Mouse (Mus musculus) E14TG2a.4 (cell line): ENCODE measurements around the gene Akap2.
A peak's percentile ranks its signal among the peaks of the same experiment; 100 is the strongest.

ENCODE experiments used
- H3K27me3 ChIP-seq: 2 replicates; pipeline ENCODE4 v1.6.1; 2014; ENCODE audit warnings: low read length, control low read depth; ENCODE audit not compliant: insufficient read depth
- H3K36me3 ChIP-seq: 2 replicates; pipeline ENCODE4 v1.6.1; 2014; ENCODE audit warnings: low read length, control low read depth; ENCODE audit not compliant: insufficient read depth
- H3K4me1 ChIP-seq: replicated peaks from 2 replicates; pipeline ENCODE4 v1.6.1; 2014; ENCODE audit warnings: low read depth, low read length, control low read depth
- H3K4me3 ChIP-seq: replicated peaks from 2 replicates; pipeline ENCODE4 v1.5.1; 2014; ENCODE audit warnings: mild to moderate bottlenecking, low read length
- H3K9me3 ChIP-seq: 2 replicates; pipeline ENCODE4 v1.6.1; 2014; ENCODE audit warnings: low read length, control low read depth
- CTCF ChIP-seq: conservative IDR thresholded peaks from 2 replicates; pipeline ENCODE4 v1.5.1; 2014; ENCODE audit warnings: low read length
- NANOG ChIP-seq: IDR thresholded peaks from 2 replicates; pipeline ENCODE4 v1.6.1; 2014; ENCODE audit warnings: borderline replicate concordance, low read length, mixed read lengths
- POU5F1 ChIP-seq: IDR thresholded peaks from 2 replicates; pipeline ENCODE4 v1.6.1; 2014; ENCODE audit warnings: low read length, borderline replicate concordance

The Akap2 gene

DNA sequence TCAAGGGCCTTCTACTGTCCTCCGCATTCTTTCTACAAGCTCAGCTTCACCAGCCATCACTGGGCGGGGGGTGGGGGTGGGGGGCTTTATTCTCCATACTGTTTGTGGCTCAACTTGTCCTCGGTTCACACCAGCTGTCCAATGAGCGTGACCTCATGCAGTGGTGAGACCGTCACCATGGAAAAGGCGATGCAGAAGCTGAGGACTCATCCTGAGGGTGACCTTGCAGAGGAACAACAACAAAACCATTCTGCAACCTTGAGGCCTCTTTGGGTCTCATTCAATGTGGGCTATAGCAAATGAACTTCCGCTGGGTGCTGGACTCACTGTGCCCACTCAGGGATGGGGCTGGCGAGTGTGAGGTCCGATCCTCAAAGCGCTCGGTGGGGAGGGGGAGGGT, 34.1 kb downstream of the Akap2 start:
- TF ChIP-seq POU5F1 (no peak), NANOG (no peak), CTCF (no peak)
- no peaks in the 10 kb centered on the region for H3K27me3 ChIP-seq

DNA sequence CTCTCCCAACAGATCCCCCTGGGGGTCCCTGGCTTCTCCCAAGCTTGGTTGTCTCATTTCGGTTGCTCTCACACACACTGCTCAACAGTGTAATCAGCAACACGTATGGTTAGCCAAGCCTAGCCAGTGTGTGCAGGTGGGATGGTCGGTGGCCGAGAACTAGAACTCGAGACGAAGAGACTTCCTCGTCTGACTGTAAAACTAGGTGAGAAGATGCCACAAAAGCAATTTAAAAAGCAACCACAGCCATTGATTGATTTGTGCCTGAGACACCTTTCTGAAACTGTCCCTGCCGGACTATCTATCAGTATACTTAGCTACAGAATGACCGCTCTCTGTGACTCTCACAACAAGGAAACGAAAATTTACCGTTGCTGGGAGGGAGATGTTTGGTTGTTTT, 37.6 kb downstream of the Akap2 start:
- H3K27me3 ChIP-seq = no peaks in the 10 kb centered on the region
- H3K4me3 ChIP-seq = no peak overlapping the region
- no peak for TF ChIP-seq NANOG
- no peak for TF ChIP-seq POU5F1
- no peak for TF ChIP-seq CTCF
- H3K9me3 ChIP-seq = no peaks in the 10 kb centered on the region
- H3K36me3 ChIP-seq = no peaks in the 10 kb centered on the region
- H3K4me1 ChIP-seq = peaks cover 34% of the 10 kb centered on the region

More for the DNA sequence above, 34.1 kb downstream of the Akap2 start:
- H3K9me3 ChIP-seq = no peaks in the 10 kb centered on the region
- H3K4me1 ChIP-seq = peaks cover 22% of the 10 kb centered on the region
- H3K4me3 ChIP-seq = no peak overlapping the region
- no peaks in the 10 kb centered on the region for H3K36me3 ChIP-seq

DNA sequence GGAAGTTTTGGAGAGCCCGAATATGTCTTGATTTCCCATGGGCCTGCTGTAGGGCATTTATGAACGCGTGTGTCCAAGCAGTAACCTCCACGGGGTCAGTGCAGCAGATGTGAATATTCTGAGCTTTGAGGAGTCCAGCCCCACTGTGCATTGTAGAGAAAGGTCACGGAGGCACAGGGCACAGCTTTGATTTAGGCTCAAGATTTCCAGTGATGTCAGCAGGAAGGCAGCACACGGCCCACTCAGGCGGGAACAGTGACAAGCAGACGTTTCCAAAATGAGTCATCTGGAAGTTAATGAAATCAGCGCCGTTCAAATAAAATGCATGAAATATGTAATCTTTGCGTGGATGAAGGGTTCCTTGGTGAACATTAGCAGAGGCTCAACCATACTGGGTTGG, 40.5 kb downstream of the Akap2 start:
- TF ChIP-seq NANOG (no peak), CTCF (no peak), POU5F1 (no peak)
- Histone ChIP-seq H3K27me3 (peaks cover 3% of the 10 kb centered on the region; the same call in 1 of the 2 replicates), H3K4me1 (peaks cover 25% of the 10 kb centered on the region), H3K36me3 (no peaks in the 10 kb centered on the region), H3K4me3 (peak overlapping the region; percentile 60), H3K9me3 (no peaks in the 10 kb centered on the region)

DNA sequence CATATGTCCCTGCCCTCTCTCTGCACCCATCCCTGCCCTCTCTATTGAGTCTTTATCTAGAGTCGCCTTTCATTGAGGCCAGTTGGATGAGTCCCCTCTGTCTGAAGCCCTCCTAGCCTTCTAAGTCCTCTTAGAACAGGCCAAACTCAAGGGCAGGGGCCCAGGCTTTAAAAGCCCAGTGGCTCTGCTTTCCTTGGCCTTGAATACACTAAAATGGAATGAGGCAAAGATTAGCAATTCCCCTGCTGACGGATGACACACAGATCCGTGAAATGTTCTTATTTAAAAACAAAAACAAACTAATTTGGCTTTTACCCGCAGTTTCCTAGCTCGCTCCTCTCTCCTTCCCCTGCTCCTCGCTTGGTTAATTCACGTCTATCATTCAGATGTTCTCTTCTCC, 45.0 kb downstream of the Akap2 start:
- no peak overlapping the region for H3K4me3 ChIP-seq
- no peaks in the 10 kb centered on the region for H3K36me3 ChIP-seq
- TF ChIP-seq NANOG = no peak
- TF ChIP-seq POU5F1 = no peak
- TF ChIP-seq CTCF = no peak
- peaks cover 3% of the 10 kb centered on the region; the same call in 1 of the 2 replicates for H3K27me3 ChIP-seq
- peaks cover 5% of the 10 kb centered on the region; the same call in 1 of the 2 replicates for H3K9me3 ChIP-seq
- H3K4me1 ChIP-seq = peaks cover 35% of the 10 kb centered on the region

DNA sequence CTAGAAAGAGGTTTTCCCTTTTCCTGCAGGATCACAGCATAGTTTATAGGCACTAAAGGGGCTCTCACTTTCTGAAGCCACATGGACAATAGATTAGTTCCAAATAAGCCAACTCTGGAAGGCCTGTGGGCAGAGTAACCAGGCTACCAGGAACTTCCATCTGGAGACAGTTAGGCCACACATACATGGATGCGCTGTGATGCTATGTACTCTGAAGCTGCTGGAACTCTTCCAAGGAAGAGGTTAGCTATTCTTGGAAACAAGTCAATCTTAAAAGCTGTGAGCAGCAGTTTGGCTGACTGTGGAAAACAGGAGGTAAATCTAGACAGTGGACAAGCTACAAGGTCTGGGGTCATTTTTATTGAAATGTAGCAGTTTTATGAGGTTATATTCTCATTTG, 46.9 kb downstream of the Akap2 start:
- peaks cover 41% of the 10 kb centered on the region for H3K4me1 ChIP-seq
- no peaks in the 10 kb centered on the region for H3K36me3 ChIP-seq
- H3K9me3 ChIP-seq = peaks cover 5% of the 10 kb centered on the region; the same call in 1 of the 2 replicates
- H3K4me3 ChIP-seq = no peak overlapping the region
- peaks cover 3% of the 10 kb centered on the region; the same call in 1 of the 2 replicates for H3K27me3 ChIP-seq
- TF ChIP-seq NANOG (no peak), CTCF (no peak), POU5F1 (no peak)

DNA sequence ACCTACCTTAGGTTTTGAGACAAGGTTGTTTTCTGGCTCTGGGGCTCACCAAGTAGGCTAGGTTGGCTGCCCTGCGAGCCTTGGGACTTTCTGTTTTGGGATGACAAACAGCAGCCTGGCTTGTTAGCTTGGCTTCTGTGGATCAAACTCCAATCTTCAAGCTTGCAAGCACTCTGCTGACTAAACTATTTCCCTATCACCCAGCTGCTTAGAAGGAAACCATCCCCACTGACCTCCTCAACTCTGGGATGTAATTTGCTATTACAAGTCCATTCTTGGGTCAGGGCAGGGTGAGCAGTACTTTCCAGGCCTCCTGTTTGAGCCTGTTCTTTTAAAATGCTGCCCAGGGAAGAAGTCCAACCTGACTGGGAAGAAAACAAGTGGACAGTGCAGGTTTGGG, 47.5 kb downstream of the Akap2 start:
- H3K27me3 ChIP-seq = peaks cover 3% of the 10 kb centered on the region; the same call in 1 of the 2 replicates
- no peak overlapping the region for H3K4me3 ChIP-seq
- H3K4me1 ChIP-seq = peaks cover 46% of the 10 kb centered on the region
- H3K36me3 ChIP-seq = no peaks in the 10 kb centered on the region
- TF ChIP-seq NANOG = no peak
- no peak for TF ChIP-seq POU5F1
- H3K9me3 ChIP-seq = peaks cover 5% of the 10 kb centered on the region; the same call in 1 of the 2 replicates

DNA sequence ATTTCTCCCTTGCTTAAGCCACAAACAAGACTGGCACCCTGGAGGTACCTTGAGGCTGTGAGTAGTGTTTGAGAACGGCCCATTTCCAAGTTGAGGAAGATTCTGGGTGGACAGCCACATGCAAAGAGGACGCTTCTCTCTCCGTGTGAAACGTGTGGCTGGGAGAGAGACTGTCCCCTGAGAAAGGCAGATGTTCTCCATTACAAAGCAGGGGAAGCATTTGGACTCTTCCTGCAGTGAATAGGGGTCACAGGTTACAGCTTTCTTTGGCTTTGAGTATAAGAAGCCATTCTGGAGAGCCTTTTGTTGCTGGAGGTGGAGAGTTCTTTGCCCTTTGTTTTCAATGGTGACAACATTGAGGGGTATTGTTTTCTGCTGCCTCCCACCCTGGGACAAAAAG, 48.3 kb downstream of the Akap2 start:
- TF ChIP-seq NANOG (peak; percentile 46; the same call in 1 of the 2 replicates), POU5F1 (no peak)
- Histone ChIP-seq H3K4me1 (peaks cover 55% of the 10 kb centered on the region), H3K4me3 (no peak overlapping the region), H3K27me3 (peaks cover 1% of the 10 kb centered on the region; the same call in 1 of the 2 replicates), H3K9me3 (peaks cover 5% of the 10 kb centered on the region; the same call in 1 of the 2 replicates), H3K36me3 (no peaks in the 10 kb centered on the region)

DNA sequence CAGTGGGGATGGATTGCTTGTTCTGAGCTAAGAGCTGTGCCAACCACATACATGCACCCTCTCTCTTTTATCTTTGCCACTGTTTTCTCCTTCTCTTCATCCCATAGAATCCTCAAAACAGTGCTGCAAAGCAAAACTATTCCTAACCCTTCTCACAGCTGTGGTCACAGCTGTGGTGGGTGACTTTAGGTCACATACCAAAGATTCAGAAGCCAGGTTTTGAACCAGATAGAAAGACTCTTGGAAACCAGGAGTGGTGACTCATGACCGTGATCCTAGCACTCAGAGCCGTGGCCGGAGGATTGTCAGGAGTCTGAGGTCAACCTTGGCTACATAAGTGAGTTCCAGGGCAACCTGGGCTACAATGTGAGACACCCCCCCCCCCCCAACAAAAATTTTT, 51.5 kb downstream of the Akap2 start:
- TF ChIP-seq POU5F1 (no peak), NANOG (no peak), CTCF (no peak)
- H3K9me3 ChIP-seq = peaks cover 5% of the 10 kb centered on the region; the same call in 1 of the 2 replicates
- H3K27me3 ChIP-seq = no peaks in the 10 kb centered on the region
- H3K36me3 ChIP-seq = no peaks in the 10 kb centered on the region
- peaks cover 72% of the 10 kb centered on the region for H3K4me1 ChIP-seq
- H3K4me3 ChIP-seq = no peak overlapping the region
